Mouse (Mus musculus) sigmoid colon, adult 10 weeks (tissue): ENCODE measurements around the gene Spaca1. TPM values are rescaled to one million over a fixed set of nuclear protein-coding genes. Genes with fewer than 3 reads are reported as not detected.

Experiments used
- polyA plus RNA-seq: library from polyadenylated mRNA; stranded (reverse); fragments of 350-450 nt; fragmentation: Illumina TruSeq; extraction: RNeasy Lipid Tissue Mini Kit (QIAGEN cat#74804); gene quantifications from one replicate; pipeline ENCODE4 v1.2.3, GENCODE M21; 2014; ENCODE audit warnings: low read depth, low replicate concordance

The Spaca1 gene
- 0.41 TPM for polyA plus RNA-seq

DNA sequence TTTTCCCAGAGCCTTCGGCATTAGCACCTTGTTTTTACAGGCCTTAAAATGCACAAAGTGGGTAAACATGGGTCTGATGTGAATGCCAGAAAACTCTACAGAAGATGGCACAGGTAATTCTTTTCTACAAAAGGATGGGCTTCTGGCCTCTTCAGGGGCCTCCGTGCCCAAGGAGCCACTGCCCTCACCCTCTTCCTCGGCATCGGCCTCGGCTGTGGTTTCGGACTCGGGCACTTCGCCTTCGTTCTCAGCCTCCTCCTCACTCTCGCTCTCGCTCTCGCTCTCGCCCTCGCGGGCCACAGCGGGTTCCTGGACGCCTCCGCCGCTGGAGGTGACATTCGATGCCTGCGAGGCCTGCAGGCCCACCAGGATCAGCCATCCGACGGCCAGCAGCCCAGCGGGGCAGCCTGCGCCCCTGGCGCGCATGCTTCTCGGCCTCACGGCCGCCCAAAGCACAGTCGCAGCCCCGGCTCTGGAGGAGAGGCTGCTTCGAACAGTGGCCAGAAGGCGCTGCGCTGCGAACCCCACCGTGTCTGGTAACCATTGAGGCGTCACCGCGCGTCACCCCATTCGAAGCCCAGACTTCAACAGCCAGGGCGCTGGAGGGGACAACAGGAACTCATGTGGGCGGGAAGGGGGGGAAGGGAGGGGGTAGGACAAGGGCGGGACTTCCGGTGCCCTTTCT lies at the start of gene Spaca1:
Gene Spaca1, minus strand, starts transcription at position 621 of the 685 bp plus-strand sequence.

Other genes starting within 250 kb of the Spaca1 start
- gene Cnr1, start 125.6 kb downstream of the Spaca1 start, polyA plus RNA-seq, result 8.4 TPM